Mouse (Mus musculus) brain, embryonic 14.5 days (tissue): Measurements from ENCODE around the gene Msx1.

Experiments
- CTCF ChIP-seq: fragments of 200-500 bp; IDR thresholded peaks from 2 replicates; pipeline ENCODE4 v1.5.1; 2012; ENCODE audit warnings: inconsistent platforms, mild to moderate bottlenecking, moderate library complexity, borderline replicate concordance; ENCODE audit not compliant: insufficient read depth, insufficient read length; ENCODE audit errors: extremely low read depth
- POLR2A ChIP-seq: fragments of 200-500 bp; IDR thresholded peaks from 2 replicates; pipeline ENCODE4 v1.6.1; 2012; ENCODE audit warnings: mild to moderate bottlenecking, inconsistent platforms, borderline replicate concordance; ENCODE audit not compliant: poor library complexity, insufficient read depth, insufficient read length, severe bottlenecking; ENCODE audit errors: extremely low read depth

DNA sequence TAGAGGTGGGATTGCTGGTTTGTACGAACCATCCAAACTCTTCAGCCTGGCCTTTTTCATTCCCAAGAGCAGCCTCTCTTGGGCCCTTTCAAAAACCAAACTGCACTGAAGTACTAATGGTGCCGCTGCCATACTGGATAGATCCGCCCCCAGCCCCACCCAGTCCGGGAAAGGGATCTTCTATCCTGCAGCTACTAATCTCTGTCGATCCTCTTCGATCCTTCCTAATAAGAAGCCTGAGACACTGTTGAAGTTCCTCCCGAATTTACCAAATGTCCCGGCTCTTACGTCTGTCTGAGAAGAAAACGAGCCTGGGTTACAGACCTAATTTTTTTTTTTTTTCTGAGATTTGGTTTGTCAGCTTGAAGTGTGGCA is 4.9 kb upstream of the Msx1 start:
- no peak for TF ChIP-seq CTCF
- no peak for TF ChIP-seq POLR2A
